Mouse (Mus musculus) G1E (cell line): ENCODE data around the gene Gm3183. TPM values are rescaled to one million over a fixed set of nuclear protein-coding genes. Genes with fewer than 3 reads are reported as not detected.
"Not testable (repeated sequence)": the region's sequence is repeated elsewhere in the genome, so short reads cannot be mapped to it uniquely, and the experiment has no call there.

ENCODE experiments used
- ATAC-seq: 2 replicates; pipeline ENCODE4 v1.8.0; 2016; ENCODE audit warnings: mild to moderate bottlenecking; ENCODE audit not compliant: insufficient number of reproducible peaks, poor library complexity, low FRiP score, severe bottlenecking; ENCODE audit errors: extremely low read depth
- DNase-seq: peaks from one replicate; pipeline ENCODE4 v3.0.0; 2012; ENCODE audit warnings: low spot score
- H3K27me3 ChIP-seq: 2 replicates; pipeline ENCODE4 v1.6.1; 2012; ENCODE audit warnings: mild to moderate bottlenecking, low read length, inconsistent platforms; ENCODE audit not compliant: insufficient read depth
- H3K36me3 ChIP-seq: replicated peaks from 2 replicates; pipeline ENCODE3; 2012; ENCODE audit warnings: mild to moderate bottlenecking, inconsistent platforms
- H3K4me1 ChIP-seq: 2 replicates; pipeline ENCODE4 v1.6.1; 2012; ENCODE audit warnings: low read depth, low read length, inconsistent platforms, mixed read lengths; ENCODE audit not compliant: insufficient read depth
- H3K4me3 ChIP-seq: 2 replicates; pipeline ENCODE4 v1.5.1; 2012; ENCODE audit warnings: low read depth, mild to moderate bottlenecking, inconsistent platforms, low read length, moderate library complexity, mixed read lengths
- H3K9me3 ChIP-seq: replicated peaks from 2 replicates; pipeline ENCODE4 v1.6.1; 2012; ENCODE audit warnings: inconsistent platforms
- polyA plus RNA-seq: library from polyadenylated mRNA; stranded (reverse); fragments of >175 nt; gene quantifications from 2 replicates; pipeline ENCODE4 v1.2.3, GENCODE M21; 2012
- total RNA-seq, 2 experiments: library from RNA; stranded (forward) in 1 of 2; stranded (reverse) in 1 of 2; fragments of 200-1000 nt in 1 of 2; fragments of >200 nt in 1 of 2; fragmentation: Nextera tagmentation in 1 of 2; gene quantifications; 2 replicates each; pipeline ENCODE4 v1.2.3; 2014 to 2017

The Gm3183 gene
- not detected in 2 replicates for total RNA-seq (2014; fragmentation: Nextera tagmentation)
- total RNA-seq (2017), result 0.22 TPM in 1 of 2 replicates, not detected in the other
- polyA plus RNA-seq, result not detected in 2 replicates

- not testable (repeated sequence) for DNase-seq, H3K36me3 ChIP-seq, H3K27me3 ChIP-seq, H3K4me1 ChIP-seq, H3K4me3 ChIP-seq, H3K9me3 ChIP-seq, ATAC-seq
Measured at GRCm38 (mm10) chr5:94865136-94865535, at the start of gene Gm3183. Gene Gm3183, plus strand, starts transcription at chr5:94865436.

Other genes starting within 250 kb of the Gm3183 start
- gene Gm3147, start 249.1 kb upstream of the Gm3183 start, total RNA-seq (2014; fragmentation: Nextera tagmentation), result not detected in 2 replicates
- gene Gm3147, start 249.1 kb upstream of the Gm3183 start, total RNA-seq (2017), result not detected in 2 replicates
- gene Gm3147, start 249.1 kb upstream of the Gm3183 start, polyA plus RNA-seq, result not detected in 2 replicates
- gene Gm6509, start 241.5 kb upstream of the Gm3183 start, total RNA-seq (2014; fragmentation: Nextera tagmentation), result not detected in 2 replicates
- gene Gm6509, start 241.5 kb upstream of the Gm3183 start, total RNA-seq (2017), result not detected in 2 replicates
- not detected in 2 replicates for gene Gm6509, start 241.5 kb upstream of the Gm3183 start, polyA plus RNA-seq
- not detected in 2 replicates for gene Gm6205, start 217.1 kb upstream of the Gm3183 start, total RNA-seq (2014; fragmentation: Nextera tagmentation)
- gene Gm6205, start 217.1 kb upstream of the Gm3183 start, total RNA-seq (2017), result not detected in 2 replicates
- not detected in 2 replicates for gene Gm6205, start 217.1 kb upstream of the Gm3183 start, polyA plus RNA-seq
- not detected in 2 replicates for gene Gm6367, start 123.2 kb downstream of the Gm3183 start, total RNA-seq (2014; fragmentation: Nextera tagmentation)
- not detected in 2 replicates for gene Gm6367, start 123.2 kb downstream of the Gm3183 start, total RNA-seq (2017)
- not detected in 2 replicates for gene Gm6367, start 123.2 kb downstream of the Gm3183 start, polyA plus RNA-seq
- not detected in 2 replicates for gene Gm7942, start 241.5 kb downstream of the Gm3183 start, total RNA-seq (2014; fragmentation: Nextera tagmentation)
- not detected in 2 replicates for gene Gm7942, start 241.5 kb downstream of the Gm3183 start, total RNA-seq (2017)
- not detected in 2 replicates for gene Gm7942, start 241.5 kb downstream of the Gm3183 start, polyA plus RNA-seq